Mouse (Mus musculus) myocyte (in vitro differentiated cells): Measurements from ENCODE around the gene Arhgap10.

Experiments
- MYOD1 ChIP-seq, 3 experiments: IDR thresholded peaks; one replicate each; pipeline ENCODE4 v1.6.1; 2011; ENCODE audit warnings: control low read depth in 2 of 3, low read depth in 2 of 3, mild to moderate bottlenecking in 2 of 3, moderate library complexity in 1 of 3; ENCODE audit not compliant: insufficient read length in 2 of 3, control insufficient read depth in 1 of 3
- POLR2A ChIP-seq: IDR thresholded peaks from one replicate; pipeline ENCODE4 v1.6.1; 2011; ENCODE audit warnings: low read depth, mild to moderate bottlenecking, control low read depth, moderate library complexity; ENCODE audit not compliant: insufficient read length
- POLR2AphosphoS2 ChIP-seq: IDR thresholded peaks from one replicate; pipeline ENCODE4 v1.6.1; 2011; ENCODE audit warnings: low read depth, control low read depth; ENCODE audit not compliant: insufficient read length
- REST ChIP-seq: IDR thresholded peaks from one replicate; pipeline ENCODE4 v1.6.1; 2011; ENCODE audit warnings: mild to moderate bottlenecking, control low read depth, moderate library complexity; ENCODE audit not compliant: insufficient read depth, insufficient read length
- SRF ChIP-seq: IDR thresholded peaks from one replicate; pipeline ENCODE4 v1.6.1; 2011; ENCODE audit warnings: low read depth; ENCODE audit not compliant: control insufficient read depth, insufficient read length
- TCF12 ChIP-seq: IDR thresholded peaks from one replicate; pipeline ENCODE4 v1.6.1; 2011; ENCODE audit warnings: mild to moderate bottlenecking, control low read depth; ENCODE audit not compliant: poor library complexity, insufficient read depth, severe bottlenecking
- USF1 ChIP-seq: IDR thresholded peaks from one replicate; pipeline ENCODE4 v1.6.1; 2011; ENCODE audit warnings: low read depth, mild to moderate bottlenecking, control low read depth, moderate library complexity

GRCm38 (mm10) chr8:77360853-77361252 lies 156.9 kb downstream of the Arhgap10 start:
- TF ChIP-seq POLR2AphosphoS2 (no peak), POLR2A (no peak), MYOD1 (IDR thresholded peaks at IDR 0.05; ENCODE audit: control insufficient read depth in 1 of 3, insufficient read length in 2 of 3, low read depth in 2 of 3) (no peak), REST (no peak), SRF (no peak), USF1 (no peak), TCF12 (no peak)
